Mouse (Mus musculus): ENCODE results near the gene Akr7a5. TPM values are rescaled to one million over a fixed set of nuclear protein-coding genes. Genes with fewer than 3 reads are reported as not detected.

The Akr7a5 gene
- 15.3 TPM for total RNA-seq (2023)

DNA sequence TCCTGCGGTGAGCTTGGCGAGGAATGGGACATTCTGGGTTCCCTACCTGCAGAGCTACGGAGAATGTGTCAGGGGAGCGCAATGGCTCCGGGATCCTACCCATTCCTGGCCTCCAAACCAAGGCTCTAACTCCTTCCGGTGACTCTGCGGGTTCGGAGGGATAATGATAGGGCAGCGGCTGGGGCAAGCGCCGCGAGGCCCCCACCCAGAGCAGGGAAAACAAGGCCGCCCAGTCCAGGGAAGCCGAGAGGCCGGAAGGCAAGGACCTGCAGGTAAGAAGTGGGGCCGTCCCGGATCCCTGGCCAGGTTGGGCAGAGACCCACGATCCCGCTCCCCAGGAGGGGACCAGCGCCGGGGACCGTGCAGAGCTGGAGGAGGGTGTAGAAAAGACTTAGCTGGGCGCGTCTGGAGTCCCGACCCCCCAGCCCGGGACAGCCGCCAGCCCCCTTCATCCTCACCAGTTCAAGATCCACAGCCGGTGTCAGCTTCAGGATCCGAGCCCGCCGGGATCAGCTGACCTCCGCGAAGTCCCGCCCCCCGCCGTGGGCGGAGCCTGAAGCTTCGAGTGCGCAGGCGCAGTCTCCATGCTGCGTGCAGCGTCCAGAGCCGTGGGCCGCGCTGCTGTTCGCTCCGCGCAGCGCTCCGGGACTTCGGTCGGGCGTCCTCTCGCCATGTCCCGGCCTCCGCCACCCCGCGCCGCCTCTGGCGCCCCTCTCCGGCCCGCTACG is at the start of gene Akr7a5, which contains the start of gene Pqlc2:
Gene Akr7a5, plus strand, starts transcription at position 574 of the 728 bp plus-strand sequence.
Gene Pqlc2, minus strand, starts transcription at position 538 of the 728 bp plus-strand sequence.

DNA sequence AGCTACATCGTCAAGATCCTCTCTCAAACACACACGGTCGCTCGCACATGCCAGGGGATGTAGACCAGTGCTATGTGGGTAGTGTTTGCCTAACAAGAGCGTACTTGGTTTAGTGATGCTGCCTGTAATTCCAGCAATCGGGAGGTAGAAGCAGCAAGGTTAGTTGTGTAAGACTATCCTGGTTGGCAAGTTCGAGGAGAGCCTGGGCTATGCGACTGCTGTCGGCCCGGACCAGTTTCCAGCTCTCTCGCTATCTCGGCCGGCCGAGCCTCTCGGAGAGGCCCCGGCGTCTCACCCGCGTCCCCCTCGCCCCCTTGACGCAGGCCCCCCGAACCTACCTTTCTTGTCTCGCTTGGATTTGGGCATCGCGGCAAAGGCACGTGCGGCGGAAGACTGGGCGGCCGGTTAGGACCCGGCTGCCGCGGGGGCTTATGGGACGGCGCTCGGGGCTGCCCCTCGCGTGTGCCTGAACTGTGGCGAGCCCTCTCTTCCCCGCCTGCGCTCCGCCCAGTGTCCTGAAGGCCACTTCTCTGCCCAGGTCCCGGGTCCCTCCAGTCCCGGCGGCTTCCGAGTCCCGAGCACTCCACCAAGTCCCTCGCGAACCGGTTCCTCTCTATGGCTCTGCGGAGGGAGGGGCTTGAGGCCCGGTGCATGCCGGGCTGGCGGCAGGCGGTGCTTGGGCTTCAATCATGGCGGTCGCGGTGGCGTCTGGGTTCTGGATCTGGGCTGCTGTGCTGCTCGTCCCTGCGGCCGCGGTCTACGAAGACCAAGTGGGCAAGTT is 41.6 kb downstream of the Akr7a5 start, which contains the start of the genes Mrto4, Emc1 and Ubr4:
Gene Mrto4, minus strand, starts transcription at position 646 of the 781 bp plus-strand sequence.
Gene Emc1, plus strand, starts transcription at position 657 of the 781 bp plus-strand sequence.
Gene Ubr4, plus strand, starts transcription at position 679 of the 781 bp plus-strand sequence.

Other genes with a start within 250 kb of the Akr7a5 start
- not detected for gene Htr6, start 235.2 kb upstream of the Akr7a5 start, total RNA-seq (2023)
- 3.2 TPM for gene Nbl1, start 217.8 kb upstream of the Akr7a5 start, total RNA-seq (2023)
- 105 TPM for gene Minos1, start 179.6 kb upstream of the Akr7a5 start, total RNA-seq (2023)
- gene Capzb, start 117.8 kb upstream of the Akr7a5 start, total RNA-seq (2023): 377 TPM
- 8.3 TPM for gene Pqlc2, start within 50 bp of the Akr7a5 start, total RNA-seq (2023)
- 115 TPM for gene Mrto4, start 41.8 kb downstream of the Akr7a5 start, total RNA-seq (2023)
- 35.8 TPM for gene Emc1, start 41.8 kb downstream of the Akr7a5 start, total RNA-seq (2023)
- 234 TPM for gene Ubr4, start 41.9 kb downstream of the Akr7a5 start, total RNA-seq (2023)
- gene Iffo2, start 219.8 kb downstream of the Akr7a5 start, total RNA-seq (2023): 14.4 TPM